Mouse (Mus musculus) cerebellum, postnatal 36 days (tissue): ENCODE data around the gene Cfap77.

Source experiments
- DNase-seq, 2 experiments: peaks; one replicate each; pipeline ENCODE4 v3.0.0; 2021 to 2022; ENCODE audit warnings: mixed read lengths in 2 of 2

Cfap77 gene

DNA sequence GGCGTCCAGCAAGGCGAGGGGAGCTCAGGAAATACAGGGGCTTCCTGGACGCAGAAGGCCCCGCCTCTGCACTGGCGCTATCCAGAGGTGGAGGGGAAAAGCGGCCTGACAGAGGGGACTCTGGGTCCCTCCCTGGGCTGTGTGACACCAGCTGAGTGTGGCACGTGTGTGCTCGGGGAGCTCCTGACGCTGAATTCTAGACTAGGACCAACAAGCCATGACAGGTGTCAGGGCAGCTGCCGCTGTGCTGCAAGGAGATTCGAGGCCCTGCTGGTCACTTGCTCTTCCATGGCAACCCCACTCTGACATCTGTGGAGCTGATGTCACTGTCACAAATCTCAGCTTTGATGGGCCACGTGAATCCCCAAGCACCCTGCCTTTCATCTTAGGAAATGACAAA lies 60.9 kb downstream of the Cfap77 start:
- no peak for DNase-seq

DNA sequence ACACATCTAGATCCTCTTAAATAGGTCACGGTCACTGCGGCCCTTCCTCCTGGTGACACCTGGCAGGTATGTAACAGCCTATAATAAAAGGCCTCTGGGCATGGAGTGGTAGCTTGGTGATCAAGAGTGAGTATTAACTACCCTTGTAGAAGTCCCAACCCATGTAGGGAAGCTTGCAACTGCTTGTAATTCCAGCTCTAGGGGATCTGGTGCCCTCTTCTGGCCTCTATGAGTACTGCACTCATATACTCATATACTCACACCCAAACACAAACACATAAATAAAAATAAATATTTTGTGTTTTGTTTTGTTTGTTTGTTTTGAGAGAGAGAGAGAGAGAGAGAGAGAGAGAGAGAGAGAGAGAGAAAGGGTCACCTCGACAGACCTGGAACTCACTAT lies 66.1 kb downstream of the Cfap77 start:
- DNase-seq = no peak

DNA sequence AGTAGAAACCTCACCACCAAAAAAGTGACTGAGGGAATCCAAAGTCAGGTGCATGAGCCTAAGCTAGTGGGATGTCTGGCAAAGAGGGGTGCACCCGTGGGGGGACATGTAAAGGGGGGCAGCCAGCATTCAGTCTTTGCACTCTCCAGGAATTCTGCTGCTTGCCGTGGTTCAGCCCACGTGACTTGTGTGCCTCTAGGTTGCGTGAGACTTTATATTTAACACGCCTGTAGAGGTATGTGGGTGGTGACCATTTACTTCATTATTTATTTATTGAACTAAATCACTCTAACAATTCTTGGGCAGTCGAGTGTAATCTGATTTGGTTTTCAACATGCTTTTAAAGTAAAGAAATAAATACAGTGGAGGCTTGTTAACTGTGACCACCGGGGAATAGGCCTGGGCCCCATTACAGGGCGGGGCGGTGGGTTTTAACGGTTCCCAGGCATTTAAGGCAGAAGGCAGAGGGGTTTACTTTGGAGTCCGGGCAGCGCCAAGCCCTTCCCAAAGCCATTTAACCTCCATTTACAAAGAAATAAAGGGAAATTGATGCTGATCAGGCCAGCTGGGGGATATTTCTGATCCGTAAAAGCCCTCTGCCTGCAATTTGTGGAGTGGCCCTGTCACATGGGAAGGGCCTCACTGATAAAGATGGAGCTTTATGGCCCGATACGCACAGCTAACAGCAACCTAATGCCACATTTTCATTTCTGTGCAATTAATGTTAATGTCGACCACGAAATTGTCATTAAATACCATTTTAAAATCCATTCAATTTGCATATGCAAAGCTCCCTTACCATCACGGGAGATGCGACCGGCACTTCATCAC lies 74.6 kb downstream of the Cfap77 start:
- no peak for DNase-seq

DNA sequence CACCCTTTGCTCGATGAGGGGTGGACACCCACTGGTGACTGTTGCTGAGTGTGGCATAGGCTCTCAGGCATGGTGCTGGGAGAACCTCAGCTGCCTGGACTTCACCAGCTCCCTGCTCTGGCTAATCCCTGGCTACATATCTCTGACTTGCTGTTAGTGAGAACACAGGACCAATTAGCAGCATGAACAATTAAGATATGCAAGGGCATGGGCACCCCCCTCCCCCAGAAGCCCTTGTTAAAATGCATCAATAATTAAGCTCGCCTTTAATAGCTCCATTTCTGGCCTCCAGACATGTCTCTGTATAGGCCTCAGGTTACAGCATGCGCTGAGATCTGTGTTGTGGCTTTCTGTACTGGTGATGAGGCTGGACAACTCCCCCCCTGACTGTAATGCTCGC lies 76.4 kb downstream of the Cfap77 start:
- no peak for DNase-seq

DNA sequence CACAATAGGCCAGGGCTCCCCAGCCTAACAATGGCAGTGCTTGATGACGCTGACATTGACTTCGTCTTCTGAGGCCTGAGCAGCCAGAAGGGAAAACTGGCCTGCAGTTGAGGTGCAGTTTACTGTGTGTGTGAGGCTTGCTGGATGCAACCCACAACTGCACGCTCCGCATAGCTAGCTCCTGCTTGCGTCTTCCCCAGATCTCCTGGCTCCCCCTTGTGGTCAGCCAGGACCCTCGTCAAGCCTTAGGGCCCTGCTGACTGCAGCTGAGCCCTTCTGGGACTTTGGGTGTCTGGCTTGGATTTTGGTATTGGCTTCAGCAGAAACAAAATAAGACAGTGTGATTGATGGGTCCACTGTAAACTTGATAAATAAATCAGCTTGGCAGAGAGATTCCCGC lies 78.2 kb downstream of the Cfap77 start:
- peak; percentile 65 to 80 for DNase-seq

DNA sequence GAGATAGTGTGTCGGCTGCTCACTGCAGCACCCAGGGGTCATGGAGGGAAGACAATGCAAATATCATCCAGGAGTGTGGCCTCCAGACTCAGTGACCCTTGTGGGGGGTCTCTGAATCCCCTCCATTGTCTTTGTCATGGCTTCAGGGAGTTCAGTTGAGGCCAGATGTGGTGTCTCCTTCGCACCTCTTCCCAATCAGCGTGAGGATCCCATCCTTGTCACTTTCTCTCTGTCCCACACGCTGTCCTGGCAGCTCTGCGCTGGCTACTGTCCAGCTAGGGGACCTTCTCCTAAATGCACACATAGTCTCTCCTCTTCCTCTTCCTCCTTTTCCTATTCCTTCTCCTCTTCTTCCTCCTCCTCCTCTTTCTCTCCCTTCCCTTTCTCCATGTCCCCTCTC lies 79.3 kb downstream of the Cfap77 start:
- no peak for DNase-seq

DNA sequence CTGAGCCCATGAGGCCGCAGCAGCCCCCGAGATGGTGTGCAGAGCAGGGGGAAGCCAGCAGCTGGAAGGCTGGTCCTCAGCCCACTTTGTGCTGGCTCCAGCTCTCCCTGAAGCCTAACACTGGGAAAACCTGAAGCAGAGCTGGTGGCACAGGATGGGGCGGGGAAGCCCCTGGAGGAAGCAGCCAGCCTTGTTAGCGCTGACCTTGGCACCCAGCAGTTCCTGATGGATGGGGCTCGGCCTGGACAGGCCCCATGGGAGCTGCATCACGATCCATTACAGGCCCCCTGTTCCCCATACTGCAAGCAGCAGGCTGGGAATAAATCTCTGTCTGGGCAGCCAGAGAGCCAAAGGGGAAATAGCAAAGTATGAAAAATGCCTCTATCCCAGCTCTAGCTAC lies 80.3 kb downstream of the Cfap77 start:
- no peak for DNase-seq

DNA sequence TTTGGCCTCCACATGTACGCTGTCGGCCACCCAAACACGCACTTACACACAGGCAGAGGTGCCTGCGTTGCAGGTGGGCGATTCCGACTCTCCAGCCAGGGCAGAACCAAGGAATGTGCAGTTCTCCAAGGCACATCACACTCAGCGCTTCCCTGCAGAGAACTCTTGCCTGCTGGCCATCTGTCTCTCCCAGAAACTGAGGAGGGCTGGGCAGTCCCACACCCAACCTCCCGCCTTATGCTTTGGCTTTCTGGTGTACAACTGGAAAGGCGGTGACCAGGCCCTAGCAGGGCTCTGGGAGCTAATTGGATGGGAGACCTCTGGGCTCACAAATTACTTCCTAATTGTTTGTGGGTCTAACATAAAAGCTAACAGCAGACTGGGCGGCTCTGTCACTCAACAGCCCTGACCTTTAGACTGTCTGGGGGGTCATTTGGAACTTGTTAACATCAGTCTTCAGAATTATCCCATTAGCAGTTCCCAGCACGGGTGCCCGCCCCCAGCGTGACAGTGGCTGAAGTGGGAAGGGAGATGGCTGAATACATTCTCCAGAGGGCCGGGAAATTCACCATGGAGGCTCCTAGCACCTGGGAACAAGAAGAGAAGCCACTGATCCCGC lies 80.9 kb downstream of the Cfap77 start:
- DNase-seq = peak; percentile 42 to 50

DNA sequence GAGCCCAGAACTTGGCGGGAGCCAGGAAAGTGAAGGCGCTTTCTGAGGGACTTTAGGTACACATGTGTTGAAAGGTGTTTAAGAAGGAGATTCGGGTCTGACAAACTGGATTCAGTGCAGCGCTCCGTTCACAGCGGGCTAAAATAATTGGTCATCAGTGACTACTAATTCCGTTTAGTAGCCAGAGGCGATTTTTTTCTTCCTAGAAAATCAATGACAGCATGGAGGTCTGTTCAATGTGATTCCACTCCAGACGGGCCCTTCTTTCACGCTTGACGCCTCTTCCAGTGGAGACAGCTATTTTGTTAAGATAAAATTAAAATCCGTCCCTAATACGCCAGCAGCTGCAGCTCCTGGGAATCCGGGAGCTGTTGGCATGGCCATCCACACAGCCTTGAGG lies 84.4 kb downstream of the Cfap77 start:
- no peak for DNase-seq

DNA sequence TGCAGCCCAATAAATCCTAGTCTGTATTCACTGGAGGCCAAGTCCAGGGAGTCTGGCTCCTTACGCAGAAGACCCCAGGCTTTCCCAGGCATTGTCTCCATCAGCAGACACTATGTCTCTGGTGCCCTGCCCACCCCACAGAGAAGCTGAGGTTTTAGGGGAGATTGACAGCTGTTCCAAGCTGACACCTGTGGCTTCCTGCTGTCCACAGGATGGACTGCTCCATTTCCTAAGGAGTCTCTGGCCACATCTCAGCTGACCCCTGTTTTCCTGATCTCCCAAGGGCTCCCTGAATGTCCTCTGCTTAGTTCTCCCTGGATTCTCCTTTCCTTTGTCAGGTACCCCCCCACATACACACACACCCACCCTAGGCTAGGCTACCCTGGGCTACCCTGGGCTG lies 86.6 kb downstream of the Cfap77 start:
- DNase-seq = no peak

DNA sequence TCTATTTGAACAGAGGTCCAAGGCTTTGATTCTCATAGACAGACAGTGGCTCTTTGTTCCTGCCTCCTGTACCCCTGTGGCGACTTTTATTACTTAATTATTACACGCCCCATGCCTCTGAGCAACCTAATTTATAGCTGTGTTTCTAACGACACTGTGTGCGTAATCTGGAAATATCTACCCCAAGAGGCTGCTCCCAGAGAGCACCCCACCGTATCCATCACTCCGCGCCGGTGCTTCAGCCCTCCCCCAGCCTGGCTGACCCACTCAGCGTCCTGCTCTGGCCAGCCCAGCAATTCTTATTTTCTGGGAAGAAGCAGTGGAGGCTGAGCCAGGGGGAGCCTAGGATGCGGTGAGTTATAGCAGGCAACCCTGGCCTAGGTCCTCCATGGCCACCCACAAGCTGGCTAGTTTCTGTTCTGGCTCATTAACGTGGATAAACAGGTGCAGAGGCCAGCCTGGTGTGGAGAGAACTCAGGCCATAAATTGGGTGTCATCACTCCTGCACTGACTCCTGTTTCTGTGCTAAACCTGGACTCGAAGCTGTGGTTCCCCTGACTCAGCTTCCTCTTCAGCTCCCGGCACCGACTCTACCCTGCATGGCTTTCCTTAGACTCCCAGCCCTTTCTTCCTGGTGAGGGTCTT lies 88.6 kb downstream of the Cfap77 start:
- DNase-seq = no peak

DNA sequence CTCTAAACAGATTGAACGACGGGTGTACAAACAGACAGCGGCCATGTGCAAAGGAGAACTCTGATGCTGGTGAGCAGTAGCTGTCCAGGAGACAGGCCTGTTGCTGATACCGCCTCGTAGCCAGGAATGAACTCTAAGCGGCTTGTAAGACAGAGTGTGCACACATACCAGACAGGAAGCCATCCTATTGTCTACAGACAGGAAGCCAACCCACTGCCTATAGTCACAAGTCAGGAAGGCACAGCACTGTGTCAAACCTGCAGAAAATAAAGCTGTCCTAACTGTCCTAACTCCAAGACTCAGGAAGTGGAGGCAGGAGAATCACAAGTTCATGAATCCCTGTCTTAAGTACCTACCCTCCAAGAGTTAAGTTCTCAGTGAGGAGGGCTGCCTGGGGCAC lies 91.3 kb downstream of the Cfap77 start:
- DNase-seq = no peak

DNA sequence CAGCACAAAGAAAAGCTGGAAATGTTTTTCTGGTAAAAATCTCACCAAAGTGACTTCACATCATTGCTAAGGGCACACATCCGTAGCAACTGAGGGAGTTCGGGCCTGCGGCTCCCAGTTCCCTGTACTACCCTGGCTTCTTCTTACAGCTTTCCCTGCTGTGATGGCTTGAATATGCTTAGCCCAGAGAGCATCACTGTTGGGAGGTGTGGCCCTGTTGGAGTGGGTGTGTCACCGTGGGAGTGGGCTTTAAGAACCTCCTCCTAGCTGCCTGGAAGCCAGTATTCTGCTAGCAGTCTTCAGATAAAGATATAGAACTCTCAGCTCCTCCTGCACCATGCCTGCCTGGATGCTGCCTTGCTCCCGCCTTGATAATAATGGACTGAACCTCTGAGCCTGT lies 93.2 kb downstream of the Cfap77 start:
- DNase-seq = no peak

DNA sequence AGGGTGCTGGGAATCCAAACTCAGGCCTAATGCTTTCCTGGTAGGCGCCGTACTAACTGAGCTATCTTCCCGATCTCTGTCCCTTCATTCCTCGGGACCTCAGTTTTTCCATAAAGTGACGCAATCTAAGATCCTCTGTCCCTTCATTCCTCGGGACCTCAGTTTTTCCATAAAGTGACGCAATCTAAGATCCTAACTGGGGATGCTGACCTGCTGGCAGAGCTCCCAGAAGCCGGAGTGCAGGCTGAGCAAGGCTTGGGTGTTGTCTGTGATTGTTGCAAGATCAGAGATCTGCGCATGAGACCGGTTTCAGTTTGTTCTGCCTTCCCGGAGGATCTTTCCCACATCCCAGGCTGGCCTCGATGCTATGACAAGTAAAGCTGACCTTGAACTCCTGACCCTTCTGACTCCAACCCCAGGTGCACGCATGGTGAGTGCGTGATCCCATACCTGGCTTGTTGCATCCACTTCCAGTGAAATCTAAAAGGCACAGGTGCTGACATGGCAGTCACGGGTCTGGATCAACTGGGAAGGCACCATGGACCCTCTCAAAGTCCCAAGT lies 93.8 kb downstream of the Cfap77 start:
- DNase-seq = no peak

DNA sequence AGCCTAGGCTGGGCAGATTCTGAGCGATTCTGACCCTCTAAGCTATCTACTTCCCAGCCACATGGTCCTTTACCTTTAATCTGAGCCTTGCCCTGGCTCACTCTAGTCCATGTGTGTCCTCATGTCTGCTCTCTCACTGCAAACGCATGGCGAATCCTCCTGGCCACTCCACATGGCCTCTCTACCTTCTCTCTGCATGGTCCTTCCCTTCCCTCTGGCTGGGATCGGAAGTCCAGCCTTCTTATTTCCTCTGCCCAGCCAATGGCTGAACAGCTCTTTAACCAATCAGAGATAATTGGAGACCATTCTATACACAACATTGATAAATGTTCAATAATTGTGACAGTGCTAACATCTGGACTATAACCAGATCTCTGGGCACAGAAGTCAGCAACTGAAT lies 98.0 kb downstream of the Cfap77 start:
- no peak for DNase-seq

DNA sequence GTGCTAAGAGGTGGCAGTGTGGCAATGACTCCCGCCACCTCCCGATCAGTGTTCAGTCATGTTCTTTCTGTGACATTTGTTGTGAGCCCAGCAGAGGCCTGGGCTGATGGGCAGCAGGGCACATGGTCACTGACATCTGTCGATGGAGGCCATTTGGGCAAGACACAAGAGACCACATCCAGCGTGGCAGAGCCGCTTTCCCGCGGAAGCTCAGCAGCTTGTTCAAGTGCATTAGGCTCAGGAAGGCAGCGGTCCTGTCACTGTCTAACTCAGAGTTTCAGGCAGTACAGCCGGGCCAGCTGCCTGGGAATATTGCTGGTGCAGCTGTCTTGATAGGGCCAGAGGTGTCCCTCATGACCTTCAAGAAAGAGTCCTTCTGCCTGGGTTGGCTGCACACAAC lies 100.3 kb downstream of the Cfap77 start:
- DNase-seq = no peak

DNA sequence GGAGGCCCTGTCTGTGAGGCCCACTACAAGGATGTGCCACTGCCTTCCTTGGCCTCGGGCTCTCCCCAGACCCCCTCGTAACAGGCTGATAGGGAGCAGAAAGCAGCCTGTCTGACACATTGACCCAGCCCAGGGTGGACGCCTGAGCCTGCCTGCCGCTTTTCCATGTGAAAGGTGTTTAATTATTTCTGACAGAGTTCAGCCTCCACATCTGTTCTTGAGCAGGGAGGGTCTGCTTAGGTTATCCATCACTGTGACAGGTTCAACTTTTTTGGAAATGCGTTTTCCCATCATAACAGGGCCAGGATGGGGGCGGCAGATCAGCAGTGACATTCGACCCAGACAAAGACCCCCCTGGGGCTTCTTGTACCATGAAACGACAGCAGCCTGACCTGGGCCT lies 101.9 kb downstream of the Cfap77 start:
- DNase-seq = no peak

DNA sequence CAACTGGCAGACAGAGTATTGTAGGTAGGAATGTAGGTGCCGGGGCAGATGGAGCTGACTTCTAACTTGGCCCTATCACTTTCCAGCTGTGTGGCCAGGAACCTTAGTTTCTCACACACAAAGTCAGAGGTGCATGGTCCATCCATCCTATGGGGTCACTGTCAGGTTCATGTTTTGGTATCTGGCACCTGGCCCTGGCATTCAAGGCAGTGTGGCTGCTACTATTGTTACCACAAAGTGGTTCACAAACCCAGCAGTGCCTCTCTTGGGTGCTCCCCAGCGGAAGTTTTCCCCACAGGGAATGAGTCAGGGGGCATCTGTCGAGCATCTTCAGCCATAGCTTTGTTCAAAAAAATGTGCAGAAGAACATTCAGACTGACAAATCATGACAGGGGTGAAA lies 108.6 kb downstream of the Cfap77 start:
- no peak for DNase-seq

DNA sequence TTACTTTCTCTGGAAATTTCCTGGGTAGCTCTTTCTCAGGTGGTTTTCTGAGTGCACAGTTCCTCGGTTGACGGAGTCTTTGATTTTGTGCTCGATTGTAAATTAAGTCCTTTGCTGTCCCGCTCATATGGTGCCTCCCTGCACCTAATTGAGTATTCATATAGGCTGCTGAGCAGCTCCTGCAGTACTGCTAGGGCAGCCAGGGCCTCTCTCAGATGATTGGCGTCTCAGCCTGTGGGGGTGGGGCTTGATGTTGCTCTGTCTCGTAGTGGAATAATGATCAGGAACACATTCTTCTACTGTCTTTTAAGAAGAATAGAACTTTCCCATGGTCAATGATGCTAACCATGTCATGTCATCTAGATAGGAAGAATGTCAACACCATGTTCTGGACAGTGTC lies 109.5 kb downstream of the Cfap77 start:
- no peak for DNase-seq

DNA sequence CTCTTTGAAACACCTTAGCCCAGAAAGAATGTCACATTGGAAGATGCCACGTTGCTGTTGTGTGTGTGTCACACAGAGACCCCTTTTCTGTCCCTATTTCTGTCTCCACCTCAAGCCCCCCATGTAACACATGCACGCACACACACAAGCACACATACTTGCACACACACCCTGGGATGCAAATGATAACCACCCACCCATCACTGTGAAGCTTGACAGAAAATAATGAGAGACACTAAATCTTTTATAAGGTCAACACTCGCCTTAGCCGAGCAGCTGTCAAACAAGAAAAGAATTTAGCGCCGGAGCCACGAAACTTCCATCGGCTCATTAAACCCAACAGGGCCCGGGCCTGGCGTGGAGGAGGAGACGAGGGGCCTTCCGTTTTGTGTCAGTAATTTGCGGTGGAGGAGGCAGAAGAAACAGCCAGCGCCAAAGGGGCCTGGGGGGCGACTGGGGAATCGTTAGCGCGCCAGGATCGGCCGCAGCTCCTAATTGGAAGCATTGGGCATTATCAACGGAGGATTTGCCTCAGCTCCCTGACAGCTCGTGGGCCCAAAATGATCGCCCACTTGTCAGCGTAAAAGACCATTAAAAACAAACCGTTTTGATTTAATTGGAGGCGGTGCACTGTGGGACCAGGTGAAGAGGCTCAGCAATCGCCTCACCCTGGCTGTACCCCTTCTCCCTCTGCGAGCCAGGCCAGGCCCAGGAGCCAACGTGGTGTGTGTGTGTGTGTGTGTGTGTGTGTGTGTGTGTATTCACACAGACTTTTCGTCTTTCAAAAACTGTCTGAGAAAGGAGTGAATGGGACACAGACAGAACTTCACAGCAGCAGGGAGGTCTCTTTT lies 111.0 kb downstream of the Cfap77 start:
- no peak for DNase-seq

DNA sequence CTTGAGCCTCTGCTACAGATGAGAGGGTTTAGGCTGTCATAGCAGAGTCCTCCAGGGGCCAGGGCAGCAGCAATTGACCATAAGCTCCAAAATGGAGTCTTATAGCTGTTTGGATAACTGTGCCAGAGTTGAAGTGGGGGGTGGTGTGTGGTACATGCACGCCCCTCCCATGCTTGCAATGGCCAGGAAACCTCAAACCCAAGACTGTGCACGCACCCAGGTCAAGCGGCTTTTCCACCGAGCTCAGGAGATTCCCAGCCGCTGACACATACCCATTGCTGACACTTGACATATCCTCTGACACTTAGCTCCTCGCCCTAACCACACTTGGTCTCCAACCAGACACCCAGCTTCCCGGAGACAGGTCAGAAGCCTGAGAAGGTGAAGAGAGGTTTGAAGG lies 115.9 kb downstream of the Cfap77 start:
- no peak for DNase-seq

DNA sequence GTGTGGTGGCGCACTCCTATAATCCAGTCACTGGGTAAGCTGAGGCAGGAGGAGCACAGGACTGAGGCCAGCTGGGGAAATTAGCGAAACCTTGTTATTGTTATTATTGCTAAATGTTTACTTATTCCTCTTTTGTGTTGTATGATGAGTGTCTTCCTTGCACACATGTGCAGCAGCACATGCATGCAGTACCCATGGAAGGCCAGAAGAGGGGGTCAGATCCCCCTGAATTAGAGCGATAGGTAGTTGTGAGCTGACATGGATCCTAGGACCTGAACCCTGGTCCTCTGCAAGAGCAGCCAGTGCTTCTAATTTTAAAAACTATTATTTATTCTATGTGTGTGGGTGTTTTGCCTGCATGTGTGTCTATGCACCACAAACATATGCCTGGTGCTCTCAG lies 124.3 kb downstream of the Cfap77 start:
- no peak for DNase-seq

DNA sequence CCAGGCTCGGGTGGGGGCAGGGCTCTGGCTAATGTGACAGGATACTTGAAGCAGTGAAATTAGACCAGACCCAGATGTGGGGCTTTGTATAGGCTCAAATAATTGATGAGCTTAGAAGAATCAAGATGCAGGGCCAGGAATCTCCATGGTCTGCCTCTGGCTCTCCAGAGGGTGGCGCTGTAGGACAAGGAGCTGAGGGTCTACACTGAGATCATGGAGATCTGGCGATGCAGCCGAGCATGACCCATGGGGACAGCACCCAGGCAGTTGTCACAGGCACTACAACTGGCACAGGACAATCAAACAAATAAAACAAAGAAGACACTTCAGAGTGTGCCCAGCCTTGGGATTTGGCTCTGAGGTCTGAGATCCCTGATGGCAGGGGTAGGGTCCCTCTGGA lies 131.0 kb downstream of the Cfap77 start:
- DNase-seq = peak; percentile 77 to 79
